Mouse (Mus musculus) central nervous system, embryonic 18 days (tissue): ENCODE results near the gene Hist1h1e. TPM values are rescaled to one million over a fixed set of nuclear protein-coding genes. Genes with fewer than 3 reads are reported as not detected.

Experiments used
- polyA plus RNA-seq: library from polyadenylated mRNA; depleted of rRNA; stranded (reverse); fragments of >200 nt; gene quantifications from 2 replicates; pipeline ENCODE4 v1.2.3, GENCODE M21; 2012; rRNA removed

The Hist1h1e gene
- 1.8 and 1.9 TPM in 2 replicates for polyA plus RNA-seq

GRCm38 (mm10) chr13:23622175-23622671 lies at the start of gene Hist1h1e:
Gene Hist1h1e, minus strand, starts transcription at chr13:23622558.

DNA sequence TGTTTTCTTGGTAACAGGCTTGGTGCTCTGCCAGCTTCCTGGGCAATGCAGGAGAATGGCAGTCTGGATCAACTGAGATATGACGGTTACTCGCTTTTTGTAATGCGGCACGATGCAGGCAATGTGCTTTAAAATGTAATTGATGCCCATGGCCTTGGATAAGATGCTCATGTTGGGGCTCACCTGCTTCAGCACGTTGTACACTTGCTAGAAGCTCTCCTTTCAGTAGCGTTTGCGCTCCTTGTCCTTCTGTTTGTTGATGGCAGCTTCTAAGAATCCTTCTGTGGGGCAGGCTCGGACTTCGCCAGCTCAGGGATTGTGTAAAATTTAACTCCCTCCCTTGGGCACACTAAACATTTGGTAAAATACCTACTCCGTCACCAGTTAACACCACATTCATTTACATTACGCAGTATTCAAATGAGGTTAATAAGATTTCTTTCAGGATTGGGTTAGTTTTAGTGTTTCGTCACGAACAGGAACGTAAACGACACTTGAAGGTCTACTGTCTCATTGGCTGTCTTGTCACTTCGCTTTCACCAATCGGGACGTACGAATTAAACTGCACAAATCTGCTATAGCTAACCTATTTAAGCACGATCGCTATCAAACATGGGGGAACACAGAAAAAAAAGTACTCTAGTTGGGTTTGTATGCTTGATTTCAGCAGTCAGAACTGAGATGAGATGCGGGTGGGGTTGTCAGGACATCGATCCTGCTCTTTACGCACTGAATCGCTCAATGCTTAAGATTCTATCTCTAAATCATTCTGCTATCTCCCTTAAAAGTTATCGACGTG lies 1.4 kb downstream of the Hist1h1e start, which contains the start of gene Hist1h2be:
Hist1h2be (minus strand) TSS at position 392 of the 799 bp plus-strand sequence.

DNA sequence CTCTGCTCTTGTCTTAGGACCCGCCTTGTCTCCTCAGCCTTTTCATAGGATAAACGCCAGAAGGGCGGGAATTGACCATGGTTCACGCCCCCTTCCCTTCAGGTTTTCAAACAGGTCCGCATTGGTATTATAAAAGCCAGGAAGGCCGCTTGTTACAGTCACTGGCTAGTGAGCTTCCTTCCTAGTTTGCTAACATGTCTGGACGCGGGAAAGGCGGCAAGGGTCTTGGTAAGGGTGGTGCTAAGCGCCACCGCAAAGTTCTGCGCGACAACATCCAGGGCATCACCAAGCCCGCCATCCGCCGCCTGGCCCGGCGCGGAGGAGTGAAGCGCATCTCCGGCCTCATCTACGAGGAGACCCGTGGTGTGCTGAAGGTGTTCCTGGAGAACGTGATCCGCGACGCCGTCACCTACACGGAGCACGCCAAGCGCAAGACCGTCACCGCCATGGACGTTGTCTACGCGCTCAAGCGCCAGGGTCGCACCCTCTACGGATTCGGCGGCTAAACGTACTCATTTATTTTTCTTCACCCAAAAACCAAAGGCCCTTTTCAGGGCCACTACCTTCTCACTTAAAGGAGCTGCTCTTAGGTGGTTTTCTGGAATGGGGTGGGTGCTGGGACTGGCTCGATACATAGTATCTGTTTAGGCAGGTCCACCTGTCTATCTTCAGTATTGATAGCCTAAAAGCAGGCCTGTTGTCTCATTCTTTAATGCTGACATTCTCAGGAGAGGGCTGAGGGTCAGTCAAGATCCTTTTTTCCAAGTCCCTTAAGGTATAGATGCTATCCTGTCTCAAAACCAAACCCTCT lies 40.7 kb downstream of the Hist1h1e start, which contains the start of gene Hist1h4d:
Hist1h4d (plus strand) TSS at position 191 of the 811 bp plus-strand sequence.

DNA sequence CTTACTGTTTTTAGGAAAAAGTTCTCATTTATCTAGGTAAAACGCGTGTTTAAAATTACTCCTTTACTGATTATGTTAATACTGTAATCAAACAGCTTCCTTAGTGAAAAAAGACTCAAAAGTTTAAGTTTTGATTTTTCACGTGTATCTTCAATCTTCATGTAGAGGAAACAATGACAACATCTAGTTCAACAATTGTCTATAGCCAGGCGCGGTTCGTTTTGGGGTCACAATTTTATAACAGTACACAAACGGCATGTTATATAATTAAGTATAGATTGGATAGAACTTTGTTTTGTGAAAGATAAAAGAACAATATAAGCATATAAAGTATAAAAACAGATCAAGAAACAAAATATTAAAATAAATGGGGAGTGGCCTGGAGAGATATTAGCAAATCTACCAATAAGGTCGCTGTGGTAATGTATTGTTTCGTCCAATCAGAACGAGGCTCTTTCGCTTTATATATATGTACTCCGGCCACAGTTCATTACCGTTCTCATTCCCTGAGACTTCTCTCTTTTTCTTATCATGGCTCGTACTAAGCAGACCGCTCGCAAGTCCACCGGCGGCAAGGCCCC lies 47.0 kb downstream of the Hist1h1e start, which contains the start of gene Hist1h3d:
Hist1h3d (plus strand) TSS at position 493 of the 581 bp plus-strand sequence.

GRCm38 (mm10) chr13:23573898-23574524 lies 48.3 kb downstream of the Hist1h1e start, which contains the start of the genes Hist1h2bf and Hist1h2ad:
Gene Hist1h2bf, minus strand, starts transcription at chr13:23574196.
Gene Hist1h2ad, plus strand, starts transcription at chr13:23574381.

GRCm38 (mm10) chr13:23571022-23571503 lies 51.3 kb downstream of the Hist1h1e start, which contains the start of the genes Hist1h2ae and Hist1h2bg:
Gene Hist1h2ae, minus strand, starts transcription at chr13:23571220.
Gene Hist1h2bg, plus strand, starts transcription at chr13:23571396.

Other genes with a start within 250 kb of the Hist1h1e start
- gene Abt1, start 198.7 kb downstream of the Hist1h1e start, polyA plus RNA-seq, result 8.5 and 8.8 TPM in 2 replicates
- gene Btn1a1, start 156.7 kb downstream of the Hist1h1e start, polyA plus RNA-seq, result 0.09 and 0.12 TPM in 2 replicates
- 0.06 and 0.07 TPM in 2 replicates for gene Btn2a2, start 133.7 kb downstream of the Hist1h1e start, polyA plus RNA-seq
- 10.2 and 10.6 TPM in 2 replicates for gene Hist1h4h, start 91.5 kb downstream of the Hist1h1e start, polyA plus RNA-seq
- gene Hist1h2af, start 88.7 kb downstream of the Hist1h1e start, polyA plus RNA-seq, result 47.4 and 62.7 TPM in 2 replicates
- gene Hist1h3g, start 87.1 kb downstream of the Hist1h1e start, polyA plus RNA-seq, result 2.2 and 4.8 TPM in 2 replicates
- gene Hist1h2bh, start 79.2 kb downstream of the Hist1h1e start, polyA plus RNA-seq, result 0.52 and 0.80 TPM in 2 replicates
- 0.48 and 0.52 TPM in 2 replicates for gene Hist1h3f, start 78.5 kb downstream of the Hist1h1e start, polyA plus RNA-seq
- gene Hist1h4f, start 70.9 kb downstream of the Hist1h1e start, polyA plus RNA-seq, result 4.7 and 5.8 TPM in 2 replicates
- 0.14 and 0.15 TPM in 2 replicates for gene Hist1h1d, start 69.3 kb downstream of the Hist1h1e start, polyA plus RNA-seq
- 5.6 and 7.2 TPM in 2 replicates for gene Hist1h3e, start 60.2 kb downstream of the Hist1h1e start, polyA plus RNA-seq
- 4.4 and 4.5 TPM in 2 replicates for gene Hist1h2ae, start 51.3 kb downstream of the Hist1h1e start, polyA plus RNA-seq
- gene Hist1h2bg, start 51.2 kb downstream of the Hist1h1e start, polyA plus RNA-seq, result 7.1 and 9.6 TPM in 2 replicates
- 2.3 and 2.6 TPM in 2 replicates for gene Hist1h2bf, start 48.4 kb downstream of the Hist1h1e start, polyA plus RNA-seq
- 1.6 and 1.8 TPM in 2 replicates for gene Hist1h2ad, start 48.2 kb downstream of the Hist1h1e start, polyA plus RNA-seq
- gene Hist1h3d, start 46.8 kb downstream of the Hist1h1e start, polyA plus RNA-seq, result 4.3 and 5.6 TPM in 2 replicates
- gene Hist1h4d, start 41.0 kb downstream of the Hist1h1e start, polyA plus RNA-seq, result 1.9 and 2.8 TPM in 2 replicates
- gene Hist1h2be, start 1.4 kb downstream of the Hist1h1e start, polyA plus RNA-seq, result 1.2 and 1.5 TPM in 2 replicates
- gene Hist1h2ac, start 61.4 kb upstream of the Hist1h1e start, polyA plus RNA-seq, result 0.62 and 0.67 TPM in 2 replicates
- 32.4 and 40.3 TPM in 2 replicates for gene Hist1h2bc, start 61.6 kb upstream of the Hist1h1e start, polyA plus RNA-seq
- not detected in 2 replicates for gene Hist1h1t, start 73.3 kb upstream of the Hist1h1e start, polyA plus RNA-seq
- 2.6 and 3.4 TPM in 2 replicates for gene Hist1h4c, start 75.9 kb upstream of the Hist1h1e start, polyA plus RNA-seq
- 1.5 and 2.0 TPM in 2 replicates for gene Hfe, start 88.3 kb upstream of the Hist1h1e start, polyA plus RNA-seq
- 12.8 and 15.6 TPM in 2 replicates for gene Hist1h1c, start 116.2 kb upstream of the Hist1h1e start, polyA plus RNA-seq
- 3.9 and 4.1 TPM in 2 replicates for gene Hist1h3c, start 123.0 kb upstream of the Hist1h1e start, polyA plus RNA-seq
- 1.9 and 2.7 TPM in 2 replicates for gene Hist1h2bb, start 124.2 kb upstream of the Hist1h1e start, polyA plus RNA-seq
- 6.3 and 6.8 TPM in 2 replicates for gene Hist1h2ab, start 128.6 kb upstream of the Hist1h1e start, polyA plus RNA-seq
- gene Hist1h3b, start 129.7 kb upstream of the Hist1h1e start, polyA plus RNA-seq, result 7.5 and 8.8 TPM in 2 replicates
- 4.9 and 7.8 TPM in 2 replicates for gene Hist1h4b, start 134.5 kb upstream of the Hist1h1e start, polyA plus RNA-seq
- 2.3 and 3.4 TPM in 2 replicates for gene Hist1h4a, start 138.7 kb upstream of the Hist1h1e start, polyA plus RNA-seq
- gene Hist1h3a, start 139.8 kb upstream of the Hist1h1e start, polyA plus RNA-seq, result 5.1 and 5.4 TPM in 2 replicates
- gene Hist1h1a, start 141.1 kb upstream of the Hist1h1e start, polyA plus RNA-seq, result 0.66 and 1.8 TPM in 2 replicates
- 0.04 TPM in 1 of 2 replicates, not detected in the other for gene Trim38, start 147.4 kb upstream of the Hist1h1e start, polyA plus RNA-seq
- 0.01 TPM in 1 of 2 replicates, not detected in the other for gene Slc17a2, start 184.4 kb upstream of the Hist1h1e start, polyA plus RNA-seq
- 0.01 and 0.05 TPM in 2 replicates for gene Slc17a3, start 216.9 kb upstream of the Hist1h1e start, polyA plus RNA-seq
- gene Slc17a1, start 245.2 kb upstream of the Hist1h1e start, polyA plus RNA-seq, result 0.03 TPM in 1 of 2 replicates, not detected in the other